Mouse (Mus musculus) limb, embryonic 11.5 days (tissue): ENCODE measurements around the gene Ttc4. TPM values are rescaled to one million over a fixed set of nuclear protein-coding genes. Genes with fewer than 3 reads are reported as not detected.

Experiments used
- ATAC-seq: fragments of 200-750 bp; cut with Nextera tagmentation; 2 replicates; pipeline ENCODE4 v1.8.0; 2017; ENCODE audit warnings: low read depth; ENCODE audit not compliant: insufficient number of reproducible peaks, low FRiP score, low TSS enrichment
- DNase-seq: peaks from one replicate; pipeline ENCODE4 v3.0.0-alpha.2; 2015; ENCODE audit warnings: low spot score
- H3K27ac ChIP-seq: fragments of 300-500 bp; sonication (generic); replicated peaks from 2 replicates; pipeline ENCODE4 v1.5.1; 2014; ENCODE audit warnings: low read depth, mild to moderate bottlenecking, low read length
- H3K27me3 ChIP-seq: fragments of 300-500 bp; sonication (generic); 2 replicates; pipeline ENCODE4 v1.6.1; 2014; ENCODE audit warnings: mild to moderate bottlenecking, low read length, mixed read lengths; ENCODE audit not compliant: control insufficient read depth, insufficient read depth
- H3K36me3 ChIP-seq: fragments of 300-500 bp; sonication (generic); 2 replicates; pipeline ENCODE4 v1.6.1; 2014; ENCODE audit warnings: mild to moderate bottlenecking, low read length, moderate library complexity, mixed read lengths; ENCODE audit not compliant: control insufficient read depth, insufficient read depth
- H3K4me1 ChIP-seq: fragments of 300-500 bp; sonication (generic); 2 replicates; pipeline ENCODE4 v1.6.1; 2014; ENCODE audit warnings: low read length, mixed read lengths; ENCODE audit not compliant: control insufficient read depth, insufficient read depth
- H3K4me2 ChIP-seq: fragments of 300-500 bp; sonication (generic); 2 replicates; pipeline ENCODE4 v1.6.1; 2014; ENCODE audit warnings: low read depth, mild to moderate bottlenecking, moderate library complexity; ENCODE audit not compliant: severe bottlenecking
- H3K4me3 ChIP-seq: fragments of 300-500 bp; sonication (generic); 2 replicates; pipeline ENCODE4 v1.5.1; 2014; ENCODE audit warnings: low read depth, low read length
- H3K9ac ChIP-seq: fragments of 300-500 bp; sonication (generic); 2 replicates; pipeline ENCODE4 v1.6.1; 2014; ENCODE audit warnings: mild to moderate bottlenecking, low read length
- H3K9me3 ChIP-seq: fragments of 300-500 bp; sonication (generic); 2 replicates; pipeline ENCODE4 v1.6.1; 2016; ENCODE audit warnings: low read length; ENCODE audit not compliant: control insufficient read depth
- WGBS: fragments of 180-500 bp; shearing (Covaris S2); extraction: QIAGEN DNeasy Blood & Tissue Kit; methylation state at CpG from one replicate; pipeline ENCODE4 v1.1.7; 2014; 5-methylcytosine and 5-hydroxymethylcytosine counted together
- polyA plus RNA-seq: library from polyadenylated mRNA; unstranded; fragments of >200 nt; fragmentation: Nextera tagmentation; extraction: Ambion mirVana; gene quantifications from 2 replicates; pipeline ENCODE4 v1.2.1, GENCODE M21; 2014

Ttc4 gene
- polyA plus RNA-seq, 1 experiment from 2014 or later = 101 TPM

GRCm38 (mm10) chr4:106618898-106619297 is 59.8 kb downstream of the Ttc4 start:
- DNase-seq = no peak
- H3K4me3 ChIP-seq = no peak overlapping the region
- no peak overlapping the region for H3K9ac ChIP-seq
- ATAC-seq = no peak
- peaks cover 25% of the 10 kb centered on the region for H3K27me3 ChIP-seq
- 83% methylated on average over 4 of the region's 4 CpGs for WGBS
- no peak overlapping the region for H3K27ac ChIP-seq
- H3K4me1 ChIP-seq = peaks cover 9% of the 10 kb centered on the region
- no peaks in the 10 kb centered on the region for H3K36me3 ChIP-seq
- H3K9me3 ChIP-seq = no peaks in the 10 kb centered on the region; the same call in 1 of the 2 replicates
- no peak overlapping the region for H3K4me2 ChIP-seq

DNA sequence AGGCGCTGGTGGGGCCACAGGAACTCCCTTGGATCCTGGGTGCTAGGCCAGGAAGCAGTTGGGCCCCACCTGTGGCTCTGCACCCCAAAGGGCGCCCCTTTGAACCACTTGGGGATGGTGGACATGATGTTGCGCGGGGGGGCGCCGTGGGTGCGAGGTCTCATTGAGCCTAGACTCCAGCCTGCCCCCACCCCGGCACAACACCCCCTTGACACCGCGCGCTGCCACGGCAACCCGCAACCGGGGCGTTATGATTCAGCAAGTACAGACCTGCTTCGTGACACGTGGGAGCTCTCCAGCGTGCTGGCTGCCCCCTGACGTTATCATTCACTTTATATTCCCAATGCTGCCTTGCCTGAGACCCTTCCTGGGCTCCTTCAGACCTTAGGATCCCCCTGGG is 61.7 kb downstream of the Ttc4 start, which contains the start of gene Lexm:
TSS of gene Lexm (minus strand) at position 186 of the 400 bp plus-strand sequence.
- 2% methylated on average over 18 of the region's 19 CpGs for WGBS

GRCm38 (mm10) chr4:106615637-106616036 is 63.1 kb downstream of the Ttc4 start:
- Histone ChIP-seq H3K4me3 (no peak overlapping the region), H3K4me1 (peaks cover 9% of the 10 kb centered on the region), H3K9me3 (no peaks in the 10 kb centered on the region), H3K4me2 (no peak overlapping the region), H3K27ac (no peak overlapping the region), H3K36me3 (no peaks in the 10 kb centered on the region), H3K27me3 (no peaks in the 10 kb centered on the region), H3K9ac (no peak overlapping the region)
- WGBS = 70% methylated on average over 12 of the region's 12 CpGs
- ATAC-seq (no peak), DNase-seq (no peak)

More for the DNA sequence above, 61.7 kb downstream of the Ttc4 start, which contains the start of gene Lexm:
- no peak within 1 kb of the TSS for H3K4me3 ChIP-seq
- H3K27ac ChIP-seq = no peak within 1 kb of the TSS
- H3K9me3 ChIP-seq = no peaks in the 10 kb centered on the region
- H3K36me3 ChIP-seq = no peaks in the 10 kb centered on the region
- peak; percentile 69 for DNase-seq
- peaks cover 7% of the 10 kb centered on the region for H3K27me3 ChIP-seq
- peak within 1 kb of the TSS; percentile 22; the same call in 1 of the 2 replicates for H3K4me2 ChIP-seq
- no peak within 1 kb of the TSS for H3K9ac ChIP-seq
- peaks cover 9% of the 10 kb centered on the region for H3K4me1 ChIP-seq
- ATAC-seq = no peak

- no peak for ATAC-seq
These were observed 63.9 kb downstream of the Ttc4 start for GRCm38 (mm10) chr4:106614881-106615280.

DNA sequence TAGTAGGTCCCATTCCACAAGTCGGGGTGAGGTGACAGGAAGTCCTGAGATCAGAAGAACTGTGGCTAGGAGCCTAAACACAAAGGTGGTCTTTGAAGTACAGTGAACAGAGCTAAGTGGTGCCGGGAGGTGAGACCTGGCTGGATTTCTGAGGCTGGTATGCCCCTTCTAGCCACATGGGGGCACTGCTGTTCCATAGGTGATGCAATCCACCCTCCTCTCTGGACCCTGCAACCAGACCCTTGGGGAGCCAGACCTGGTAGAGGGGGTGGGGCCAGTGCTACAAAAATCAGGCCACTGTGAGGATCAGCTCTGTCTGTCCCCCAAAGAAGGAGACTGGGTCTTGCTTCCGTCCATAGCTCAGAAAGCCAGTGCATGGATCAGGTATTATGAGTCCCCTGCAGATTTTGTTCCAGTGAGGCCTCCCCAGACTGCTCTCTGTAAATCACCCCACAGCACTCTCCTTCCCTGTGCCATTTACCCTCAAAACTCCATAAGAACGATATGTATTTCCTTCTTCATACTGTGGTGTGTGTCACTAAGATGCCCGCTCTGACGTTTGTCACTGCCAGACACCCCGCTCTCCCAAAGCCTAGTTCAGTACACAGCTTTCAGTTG is 64.5 kb downstream of the Ttc4 start:
- H3K4me2 ChIP-seq = no peak overlapping the region
- H3K4me3 ChIP-seq = no peak overlapping the region
- WGBS = 42% methylated on average over 7 of the region's 7 CpGs
- H3K27me3 ChIP-seq = no peaks in the 10 kb centered on the region
- peaks cover 9% of the 10 kb centered on the region for H3K4me1 ChIP-seq
- ATAC-seq (peak; percentile 55; the same call in 1 of the 2 replicates), DNase-seq (peak; percentile 86)
- no peak overlapping the region for H3K9ac ChIP-seq
- no peaks in the 10 kb centered on the region for H3K36me3 ChIP-seq
- H3K27ac ChIP-seq = no peak overlapping the region
- H3K9me3 ChIP-seq = no peaks in the 10 kb centered on the region

More at GRCm38 (mm10) chr4:106614881-106615280, 63.9 kb downstream of the Ttc4 start:
- H3K27me3 ChIP-seq = no peaks in the 10 kb centered on the region
- H3K4me1 ChIP-seq = peaks cover 9% of the 10 kb centered on the region
- DNase-seq = no peak
- 77% methylated on average over 9 of the region's 9 CpGs for WGBS
- no peak overlapping the region for H3K9ac ChIP-seq
- H3K4me2 ChIP-seq = no peak overlapping the region
- no peaks in the 10 kb centered on the region for H3K36me3 ChIP-seq
- no peak overlapping the region for H3K27ac ChIP-seq
- H3K4me3 ChIP-seq = no peak overlapping the region
- no peaks in the 10 kb centered on the region for H3K9me3 ChIP-seq

DNA sequence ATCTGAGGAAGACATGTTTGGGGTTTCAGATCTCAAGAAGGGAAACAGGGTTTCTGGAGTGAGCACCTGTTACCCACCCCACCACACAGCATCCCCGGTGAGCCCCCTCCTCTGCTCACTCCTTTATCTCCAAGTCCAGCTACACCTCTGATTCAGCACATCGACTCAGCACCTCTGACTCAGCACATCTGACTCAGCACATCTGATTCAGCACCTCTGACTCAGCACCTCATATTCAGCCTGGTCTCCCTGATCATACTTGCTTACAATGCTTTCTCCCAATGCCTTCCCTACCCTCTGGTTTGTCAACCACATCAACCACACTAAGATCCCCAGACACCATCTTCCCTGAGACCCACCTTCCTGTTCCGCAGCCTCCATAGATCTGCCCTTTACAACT is 65.2 kb downstream of the Ttc4 start:
- Histone ChIP-seq H3K27ac (no peak overlapping the region), H3K9ac (no peak overlapping the region)
- DNase-seq = no peak

DNA sequence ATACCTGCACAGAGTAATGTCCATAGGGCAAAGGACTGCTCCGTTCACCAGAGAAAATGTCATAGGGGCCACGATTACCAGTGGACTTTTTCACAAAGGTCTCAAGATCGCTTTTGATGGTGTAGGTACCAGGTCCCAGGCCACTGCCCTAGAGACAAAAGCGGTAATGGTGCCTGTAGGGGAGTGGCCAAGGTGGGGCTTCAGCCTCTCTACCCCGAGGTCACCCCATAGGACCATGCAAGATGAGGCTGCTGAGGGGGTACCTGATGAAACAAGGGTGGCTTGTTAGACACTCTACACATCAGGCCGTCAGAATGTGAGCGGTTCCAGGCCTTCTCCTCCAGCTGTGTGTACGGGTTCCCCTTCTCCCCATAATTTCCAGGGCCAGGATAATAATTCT is 65.6 kb downstream of the Ttc4 start:
- Histone ChIP-seq H3K27me3 (no peaks in the 10 kb centered on the region), H3K4me2 (no peak overlapping the region), H3K36me3 (no peaks in the 10 kb centered on the region), H3K9ac (no peak overlapping the region), H3K4me3 (no peak overlapping the region), H3K27ac (no peak overlapping the region), H3K9me3 (no peaks in the 10 kb centered on the region), H3K4me1 (peaks cover 9% of the 10 kb centered on the region)
- DNase-seq (no peak), ATAC-seq (peak; percentile 35; the same call in 1 of the 2 replicates)
- WGBS = 80% methylated on average over 8 of the region's 8 CpGs

More for the DNA sequence above, 65.2 kb downstream of the Ttc4 start:
- no peak overlapping the region for H3K4me2 ChIP-seq
- no peaks in the 10 kb centered on the region for H3K27me3 ChIP-seq
- H3K9me3 ChIP-seq = no peaks in the 10 kb centered on the region
- H3K4me1 ChIP-seq = peaks cover 9% of the 10 kb centered on the region
- WGBS = 78% methylated on average over 3 of the region's 3 CpGs
- H3K4me3 ChIP-seq = no peak overlapping the region
- no peak for ATAC-seq
- no peaks in the 10 kb centered on the region for H3K36me3 ChIP-seq
